Mouse (Mus musculus) naive thymus-derived CD4-positive, alpha-beta T cell, adult 2 months (primary cell): ENCODE data around the gene Med12.

Experiments
- DNase-seq: peaks from one replicate; pipeline ENCODE4 v3.0.0-alpha.2; 2011; ENCODE audit warnings: low read depth

Med12 gene

GRCm38 (mm10) chrX:101273875-101274738 is at the start of gene Med12:
Med12 (plus strand) TSS chrX:101274030.
- DNase-seq, result peak; percentile 87

GRCm38 (mm10) chrX:101245011-101245410 is 28.8 kb upstream of the Med12 start:
- DNase-seq, result no peak

DNA sequence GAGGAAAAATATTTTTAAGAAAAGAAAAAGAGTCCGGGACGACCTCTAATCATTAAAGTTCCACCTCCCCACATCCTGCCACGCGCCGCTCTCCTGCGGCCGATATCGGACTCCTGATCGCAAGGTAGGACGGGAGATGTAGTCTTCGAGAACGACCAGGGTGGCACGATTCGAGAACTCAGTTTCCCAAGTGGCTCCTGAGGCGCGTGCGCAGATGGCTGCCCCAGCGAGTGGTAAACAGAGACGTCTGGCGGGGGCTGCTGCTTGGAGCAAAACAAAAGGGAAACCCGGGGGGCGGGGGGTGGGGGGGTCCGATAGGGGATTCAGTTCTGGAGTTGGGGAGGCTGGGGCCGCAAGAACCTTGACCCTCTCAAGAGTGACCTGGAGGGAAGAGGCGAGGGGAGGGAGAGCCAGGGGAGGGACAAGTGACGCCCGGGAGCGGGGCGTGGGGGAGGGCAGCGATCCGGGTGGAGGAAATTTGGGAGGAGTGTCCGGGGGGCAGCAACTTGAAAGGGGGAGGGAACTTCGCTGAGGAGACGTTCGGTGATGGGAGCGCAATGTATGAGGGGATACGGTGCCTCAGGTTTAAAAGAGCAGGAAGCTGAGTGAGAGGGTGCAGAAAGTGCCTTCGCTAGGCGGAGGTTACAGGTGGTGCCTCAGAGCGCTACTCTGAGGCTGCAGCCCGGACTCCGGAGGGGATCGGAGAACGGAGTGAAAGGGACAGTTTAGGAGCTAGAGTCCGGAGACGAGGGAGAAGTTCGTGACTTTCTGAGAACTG is 19.7 kb upstream of the Med12 start, which contains the start of gene Foxo4:
Foxo4 (plus strand) TSS at position 577 of the 778 bp plus-strand sequence.
- DNase-seq, result peak; percentile 90

DNA sequence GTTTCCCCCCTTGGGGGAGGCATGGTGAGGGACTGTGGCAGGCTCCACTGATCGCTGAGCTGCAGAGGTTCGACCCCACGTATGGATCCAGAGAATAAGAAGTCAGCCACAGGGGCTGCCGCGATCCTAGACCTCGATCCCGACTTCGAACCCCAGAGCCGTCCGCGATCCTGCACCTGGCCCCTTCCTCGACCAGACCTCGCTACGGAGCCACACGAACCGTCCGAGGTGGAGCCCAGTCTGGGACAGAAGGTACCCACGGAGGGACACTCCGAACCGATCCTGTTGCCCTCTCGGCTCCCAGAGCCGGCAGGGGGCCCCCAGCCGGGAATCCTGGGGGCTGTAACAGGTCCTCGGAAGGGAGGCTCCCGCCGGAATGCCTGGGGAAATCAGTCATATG is 19.1 kb upstream of the Med12 start:
- no peak for DNase-seq

- peak; percentile 76 for DNase-seq
Observed at GRCm38 (mm10) chrX:101256603-101257002, 17.2 kb upstream of the Med12 start.

DNA sequence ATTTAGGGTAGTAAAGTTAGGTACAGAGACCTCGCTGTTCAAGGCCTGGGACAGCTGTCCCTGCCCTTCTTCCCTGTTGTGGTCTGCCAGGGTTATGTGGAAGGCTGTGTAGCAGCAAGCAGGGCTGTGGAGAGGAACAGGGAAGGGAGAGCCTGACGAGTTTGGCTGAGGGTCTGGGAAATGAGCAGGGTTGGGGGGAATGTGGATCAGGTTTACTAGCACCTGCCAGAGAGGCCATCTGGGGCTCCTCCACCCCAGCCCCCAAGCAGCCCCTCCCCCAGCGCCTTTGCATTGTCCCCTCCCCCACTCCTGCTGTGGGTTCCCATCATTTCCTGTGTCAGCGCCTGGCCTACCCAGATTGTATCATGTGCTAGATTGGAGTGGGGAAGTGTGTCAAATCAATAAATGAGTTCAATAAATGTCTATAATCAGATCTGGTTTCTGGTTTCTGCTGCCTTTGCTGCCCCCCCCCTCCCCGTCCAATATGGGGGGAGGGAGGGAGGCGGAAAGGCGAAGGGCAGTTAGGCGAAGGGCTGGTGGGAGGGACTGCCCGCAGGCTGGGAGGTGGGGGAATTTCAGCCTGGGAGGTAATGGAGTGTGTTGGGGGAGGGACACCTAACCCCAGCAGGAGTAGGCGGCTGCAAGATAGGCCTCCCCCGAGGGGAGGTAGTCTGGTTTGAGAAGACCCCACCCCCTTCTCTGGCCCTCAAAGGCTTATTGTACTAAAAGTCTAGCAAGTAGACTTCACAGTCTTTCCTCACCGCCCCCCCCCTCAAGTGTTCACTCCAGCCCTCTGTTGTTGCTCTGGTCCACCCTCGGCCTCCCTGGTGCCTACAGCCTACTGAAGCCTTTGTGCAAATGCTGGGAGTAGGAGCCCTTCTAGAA is 13.1 kb upstream of the Med12 start:
- DNase-seq, result peak; percentile 47

DNA sequence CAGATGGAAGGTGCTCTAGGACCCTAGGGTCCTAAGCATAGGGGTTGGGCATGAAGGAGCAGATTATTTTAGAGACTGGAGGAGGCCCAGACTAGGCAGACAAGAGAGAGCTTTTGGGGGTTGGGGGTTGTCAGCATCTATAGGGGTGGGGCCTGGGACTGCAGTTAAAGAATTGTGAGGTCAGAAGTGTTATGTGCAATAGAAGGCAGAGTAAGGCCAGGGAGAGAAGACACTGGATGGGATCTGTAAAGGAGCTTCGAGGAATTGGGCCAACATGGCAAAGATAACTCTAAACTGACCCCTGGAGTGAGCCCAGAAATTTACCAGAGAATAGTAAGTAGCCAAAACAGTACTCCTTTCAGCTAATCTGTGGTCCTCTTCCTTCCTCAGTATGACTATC is 9.9 kb upstream of the Med12 start, which contains the start of gene Gm614:
Gm614 (minus strand) TSS at position 101 of the 400 bp plus-strand sequence.
- no peak for DNase-seq

DNA sequence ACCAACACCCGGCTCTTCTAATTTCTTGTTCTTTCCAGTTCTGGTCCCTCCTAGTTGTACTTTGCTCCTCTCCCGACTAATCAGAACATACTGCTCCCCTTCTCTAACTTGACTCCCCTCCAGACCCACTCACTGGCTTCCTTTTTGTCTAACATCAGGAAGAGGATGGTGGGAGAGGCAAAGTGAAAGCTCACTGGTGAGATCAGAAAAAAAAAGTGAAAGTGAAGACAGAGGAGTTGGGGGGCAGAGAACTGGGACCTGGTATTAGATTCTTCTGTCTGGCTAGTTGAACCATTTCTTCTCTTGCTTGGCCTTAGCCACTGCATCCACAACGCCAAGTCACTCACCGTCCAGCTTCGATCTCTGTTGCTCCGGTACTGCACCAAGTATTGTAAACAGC is 7.2 kb upstream of the Med12 start:
- no peak for DNase-seq

DNA sequence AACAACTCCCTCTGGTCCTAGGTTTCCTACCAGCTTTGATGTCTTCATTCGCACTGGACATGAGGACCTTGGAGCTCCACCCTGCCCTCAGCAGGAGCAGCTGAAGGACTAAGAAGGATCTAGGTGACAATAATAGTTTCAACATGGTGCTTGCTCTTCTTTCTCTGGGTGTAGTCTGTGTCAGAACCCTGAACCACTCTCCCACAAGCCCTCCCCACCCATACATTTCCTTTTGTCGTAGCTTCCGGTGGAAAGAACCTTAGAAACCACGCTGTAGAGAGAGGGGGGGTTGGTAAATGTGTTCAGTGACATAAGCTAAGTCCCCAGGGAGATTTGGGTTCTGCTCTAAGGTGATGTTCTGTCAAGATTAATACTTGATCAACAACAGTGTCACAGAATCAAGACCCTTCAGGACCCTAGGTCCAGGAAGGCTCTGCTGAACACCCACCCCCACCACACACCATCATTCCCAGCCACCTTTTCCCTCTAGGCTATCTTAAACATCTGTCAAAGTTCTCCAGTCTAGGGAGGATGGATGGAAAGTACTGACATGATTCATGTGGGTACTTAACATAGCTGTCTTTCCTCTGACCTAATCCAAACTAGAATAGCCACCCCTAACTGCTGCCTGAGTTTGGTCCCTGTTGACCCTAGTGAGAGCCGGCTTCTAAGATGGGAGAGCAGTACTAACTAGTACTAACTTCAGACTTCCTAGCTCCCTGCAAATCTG is 5.6 kb upstream of the Med12 start, which contains the start of gene Il2rg:
Il2rg (minus strand) TSS at position 231 of the 730 bp plus-strand sequence.
- peak; percentile 88 for DNase-seq

DNA sequence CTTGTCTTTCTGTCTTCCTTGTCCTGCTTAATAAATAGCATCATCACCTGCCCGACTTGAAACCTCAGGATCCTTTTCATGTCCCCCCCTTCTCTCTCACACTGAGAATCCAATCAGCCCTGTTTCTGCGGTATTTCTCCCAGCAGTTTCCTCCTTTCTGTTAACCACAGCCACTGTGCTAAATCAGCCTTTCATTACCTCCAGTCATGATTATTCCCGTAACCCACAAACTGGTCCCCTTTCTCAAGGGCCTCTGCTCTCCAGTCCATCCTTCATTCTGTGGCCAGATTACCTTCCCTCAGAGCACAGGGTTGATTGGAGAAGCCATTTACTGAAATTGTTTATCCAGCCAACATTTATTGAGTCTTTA is 5.1 kb upstream of the Med12 start, which contains the start of gene Gm20489:
Gm20489 (minus strand) TSS at position 269 of the 370 bp plus-strand sequence.
- DNase-seq, result no peak

GRCm38 (mm10) chrX:101273410-101273809 is 420 bp upstream of the Med12 start:
- DNase-seq, result peak; percentile 64

DNA sequence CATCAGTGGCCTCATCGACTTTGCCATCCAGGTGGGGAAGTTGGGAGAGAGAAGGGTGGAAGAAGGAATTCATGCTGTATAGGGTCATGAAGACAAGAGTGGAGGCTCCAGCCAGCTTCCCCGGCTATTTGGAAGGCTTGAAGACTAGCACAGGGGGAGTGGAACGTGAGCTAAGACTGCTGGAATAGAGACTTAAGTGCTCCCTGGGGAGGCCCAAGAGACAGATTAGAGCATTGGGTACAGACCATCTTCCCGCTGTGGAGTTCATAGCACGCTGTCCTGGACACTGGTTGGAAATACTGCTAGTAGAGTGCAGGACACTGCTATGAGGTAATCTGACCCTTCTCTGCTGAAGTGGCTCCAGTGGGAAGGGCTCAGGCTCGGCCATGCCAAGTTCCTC is 9.0 kb downstream of the Med12 start:
- DNase-seq, result no peak

DNA sequence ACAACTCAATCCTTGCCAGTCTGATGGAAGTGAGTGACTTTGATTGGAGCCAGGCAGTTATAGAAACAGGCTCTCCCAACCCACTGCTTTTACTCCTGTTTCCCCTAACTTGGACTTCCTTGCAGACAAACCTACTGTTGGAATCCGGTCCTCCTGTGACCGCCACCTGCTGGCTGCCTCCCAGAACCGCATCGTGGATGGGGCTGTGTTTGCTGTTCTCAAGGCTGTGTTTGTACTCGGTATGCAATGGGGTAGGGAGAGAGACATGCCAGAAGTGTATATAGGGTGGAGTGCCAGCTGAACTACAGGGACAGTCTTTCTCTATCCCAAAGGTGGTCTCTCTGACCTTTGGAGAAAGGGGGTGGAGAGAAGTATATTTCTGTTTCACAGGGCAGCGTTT is 11.7 kb downstream of the Med12 start:
- peak; percentile 77 for DNase-seq

DNA sequence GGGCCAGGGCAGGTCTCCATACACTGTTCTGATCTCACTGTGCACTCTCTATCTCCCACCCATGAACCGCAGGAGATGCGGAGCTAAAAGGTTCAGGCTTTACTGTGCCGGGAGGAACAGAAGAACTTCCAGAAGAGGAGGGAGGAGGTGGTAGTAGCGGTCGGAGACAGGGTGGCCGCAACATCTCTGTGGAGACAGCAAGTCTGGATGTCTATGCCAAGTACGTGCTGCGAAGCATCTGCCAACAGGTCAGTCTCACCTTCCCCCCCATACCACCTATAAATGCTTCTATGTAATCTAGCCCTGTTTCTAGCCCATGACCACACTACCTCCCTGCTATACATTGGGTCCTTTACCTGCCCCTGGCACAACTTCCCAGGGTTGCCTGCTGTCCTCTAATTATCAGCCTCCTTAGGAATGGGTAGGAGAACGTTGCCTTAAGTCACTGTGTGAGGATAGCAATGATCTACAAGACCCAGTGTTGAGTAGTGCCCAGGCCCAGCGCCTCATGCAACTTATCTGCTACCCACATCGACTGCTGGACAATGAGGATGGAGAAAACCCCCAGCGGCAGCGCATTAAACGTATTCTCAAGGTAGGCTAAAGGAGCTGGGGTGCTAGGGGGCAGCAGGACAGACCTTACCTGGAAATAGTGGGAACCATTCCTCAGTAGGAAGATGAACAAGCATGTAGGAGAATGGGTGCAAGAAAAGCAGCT is 12.3 kb downstream of the Med12 start:
- no peak for DNase-seq

DNA sequence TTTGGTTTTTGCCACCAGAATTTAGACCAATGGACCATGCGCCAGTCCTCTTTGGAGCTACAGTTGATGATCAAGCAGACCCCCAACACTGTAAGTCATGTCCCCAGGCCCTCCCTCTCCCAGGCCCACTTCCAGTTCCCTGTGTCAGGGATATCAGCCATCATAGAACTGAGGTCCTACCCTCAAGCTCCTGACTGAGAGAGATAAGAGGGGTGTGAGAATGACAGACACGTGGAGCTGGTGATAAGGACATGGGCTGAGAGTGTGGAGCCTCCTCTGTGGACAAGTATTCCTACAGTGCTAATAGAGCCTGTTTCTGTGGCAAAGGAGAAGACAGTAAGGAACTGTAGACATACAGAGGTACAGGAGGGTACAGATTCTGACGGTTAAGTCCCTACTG is 13.7 kb downstream of the Med12 start:
- DNase-seq, result no peak

- DNase-seq, result no peak
Observed at GRCm38 (mm10) chrX:101288432-101288831, 14.6 kb downstream of the Med12 start.

- no peak for DNase-seq
Observed at GRCm38 (mm10) chrX:101289037-101289436, 15.2 kb downstream of the Med12 start.

DNA sequence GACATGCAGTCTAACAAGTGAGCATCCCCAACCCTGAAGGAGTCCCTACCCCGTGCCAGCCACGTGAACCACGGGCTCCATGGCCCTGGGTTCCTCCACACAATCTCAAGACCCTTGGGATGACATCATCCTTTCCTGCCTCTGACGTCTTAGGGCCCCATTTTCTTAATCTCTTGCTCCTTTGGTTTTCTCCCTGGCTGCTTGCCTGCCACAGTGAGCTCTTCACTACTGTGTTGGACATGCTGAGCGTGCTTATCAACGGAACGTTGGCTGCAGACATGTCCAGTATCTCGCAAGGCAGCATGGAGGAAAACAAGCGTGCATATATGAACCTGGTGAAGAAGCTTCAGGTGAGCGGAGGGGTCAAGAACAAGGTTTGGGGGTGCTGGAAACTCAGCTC is 16.3 kb downstream of the Med12 start:
- no peak for DNase-seq

DNA sequence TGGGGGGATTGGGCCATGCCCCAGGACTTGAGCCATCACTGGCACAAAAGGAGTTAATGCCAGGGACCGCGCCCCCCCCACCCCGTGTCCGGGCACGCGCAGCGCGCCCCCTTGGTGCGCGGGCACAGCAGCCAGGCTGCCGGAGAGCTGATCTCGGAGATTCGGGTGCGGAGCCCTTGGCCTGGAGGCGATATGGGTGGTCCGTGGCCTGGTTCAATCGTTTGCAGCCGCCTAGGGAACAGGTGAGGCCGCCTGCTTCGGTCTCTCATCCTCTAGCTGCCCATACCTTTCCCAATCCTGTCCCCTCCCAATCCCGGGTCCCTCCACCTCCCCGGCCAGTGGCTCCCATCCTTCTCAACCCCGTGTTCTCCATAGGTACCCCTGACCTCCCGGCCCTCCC is 25.2 kb downstream of the Med12 start, which contains the start of gene Nlgn3:
Nlgn3 (plus strand) TSS at position 114 of the 400 bp plus-strand sequence.
- no peak for DNase-seq
